Mouse (Mus musculus): ENCODE results near the gene Phc2. TPM values are rescaled to one million over a fixed set of nuclear protein-coding genes. Genes with fewer than 3 reads are reported as not detected.
A peak's percentile ranks its signal among the peaks of the same experiment; 100 is the strongest.

Phc2 gene
- polyA plus RNA-seq, 1 experiment from 2014 or later = 107 TPM

DNA sequence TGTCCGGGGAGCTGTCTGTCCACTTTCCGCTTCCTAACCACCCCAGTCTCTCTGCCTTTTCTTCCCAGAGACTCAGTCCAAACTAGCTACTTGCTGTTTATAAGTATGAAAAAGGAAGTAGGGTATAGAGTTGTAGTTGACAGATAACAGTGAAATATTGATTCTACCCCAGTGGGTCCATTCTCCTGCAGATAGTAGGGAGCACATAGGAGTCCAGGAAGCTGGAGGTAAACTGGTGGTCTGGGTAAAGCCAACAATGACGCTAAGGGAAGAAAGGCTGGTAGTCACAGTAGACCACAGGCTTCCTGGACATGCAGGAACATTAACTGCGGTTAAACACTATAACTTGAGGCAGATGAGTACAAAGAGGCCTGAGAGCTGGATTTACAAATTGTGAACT, 36.7 kb downstream of the Phc2 start:
- WGBS = 61% methylated on average over 4 of the region's 4 CpGs
- H3K4me1 ChIP-seq (ENCODE audit: insufficient read depth) = peaks cover 63% of the 10 kb centered on the region

DNA sequence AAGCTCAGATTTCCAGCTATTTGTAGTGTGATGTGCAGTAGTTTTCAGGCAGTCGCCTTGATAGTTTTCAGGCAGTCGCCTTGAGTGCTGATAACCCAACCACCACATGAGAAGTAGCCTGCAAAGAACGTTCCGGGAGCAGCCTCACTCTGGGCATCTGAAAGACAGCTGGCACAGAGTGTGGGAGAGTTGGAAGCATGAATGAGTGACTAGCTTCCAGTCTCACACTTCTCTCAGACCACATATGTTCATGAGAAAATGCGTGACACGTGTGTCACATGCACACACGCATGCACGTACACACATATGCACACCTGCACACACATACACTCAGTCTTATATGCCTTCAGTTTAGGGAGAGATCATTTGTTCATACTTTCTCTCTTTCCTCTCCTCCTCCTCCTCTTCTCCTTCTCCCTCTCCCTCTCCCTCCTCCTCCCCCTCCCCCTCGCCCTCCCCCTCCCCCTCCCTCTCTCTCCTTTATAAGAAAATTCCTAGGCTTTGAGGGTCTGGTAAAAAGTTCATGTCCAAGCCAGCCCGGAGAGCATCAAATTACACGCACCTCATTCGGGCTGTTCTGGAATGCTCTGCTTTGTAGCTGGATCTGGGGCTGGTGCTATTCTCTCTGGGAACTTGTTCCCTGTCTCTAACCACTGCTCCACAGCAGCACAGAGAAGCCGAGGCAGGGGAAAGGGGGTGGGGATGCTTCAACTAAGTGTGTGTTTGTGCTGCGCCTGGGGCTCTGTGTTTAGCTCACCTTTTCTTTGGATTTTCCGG, 37.8 kb downstream of the Phc2 start:
- no peak for ATAC-seq (ENCODE audit: insufficient read depth)

More for the DNA sequence above, 36.7 kb downstream of the Phc2 start:
- DNase-seq (no peak), ATAC-seq (ENCODE audit: insufficient read depth) (no peak)
- Histone ChIP-seq H3K9ac (no peak overlapping the region), H3K27me3 (ENCODE audit: insufficient read depth, low read length) (no peaks in the 10 kb centered on the region), H3K9me3 (ENCODE audit: low read depth, low read length) (peaks cover 3% of the 10 kb centered on the region; the same call in 1 of the 2 replicates), H3K36me3 (ENCODE audit: insufficient read depth) (no peaks in the 10 kb centered on the region), H3K4me3 (ENCODE audit: low read depth, low read length) (no peak overlapping the region), H3K4me2 (no peak overlapping the region), H3K27ac (ENCODE audit: low read depth) (peak overlapping the region; percentile 9; the same call in 1 of the 2 replicates)
- no peak for TF ChIP-seq CTCF (IDR thresholded peaks at IDR 0.05; ENCODE audit: low read depth)

DNA sequence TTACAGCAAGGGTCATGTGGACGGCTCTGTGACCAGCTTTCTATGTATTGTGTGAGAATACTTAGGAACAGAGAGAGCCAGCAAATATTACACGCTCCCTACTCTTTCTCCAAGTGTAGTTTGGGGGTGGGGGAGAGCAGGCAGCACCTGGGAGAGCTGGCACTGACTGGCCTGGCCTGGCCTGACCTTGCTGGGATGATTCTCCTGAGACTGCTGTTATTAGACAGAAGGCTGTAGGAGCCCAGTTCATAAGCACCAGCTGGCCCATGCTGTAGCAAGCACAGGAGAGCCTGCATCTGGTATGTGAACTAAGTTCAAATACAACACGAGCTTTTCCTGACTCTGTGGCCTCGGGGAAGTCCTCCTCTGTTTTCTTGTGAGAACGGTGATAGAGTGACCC, 38.7 kb downstream of the Phc2 start:
- Histone ChIP-seq H3K4me2 (no peak overlapping the region), H3K27me3 (ENCODE audit: insufficient read depth, low read length) (no peaks in the 10 kb centered on the region), H3K9me3 (ENCODE audit: low read depth, low read length) (no peaks in the 10 kb centered on the region), H3K27ac (ENCODE audit: low read depth) (peak overlapping the region; percentile 16), H3K36me3 (ENCODE audit: insufficient read depth) (no peaks in the 10 kb centered on the region), H3K4me3 (ENCODE audit: low read depth, low read length) (no peak overlapping the region), H3K4me1 (ENCODE audit: insufficient read depth) (peaks cover 81% of the 10 kb centered on the region), H3K9ac (no peak overlapping the region)
- ATAC-seq (ENCODE audit: insufficient read depth) (no peak), DNase-seq (no peak)
- no peak for TF ChIP-seq CTCF (IDR thresholded peaks at IDR 0.05; ENCODE audit: low read depth)
- 29% methylated on average over 5 of the region's 5 CpGs for WGBS

More for the DNA sequence above, 37.8 kb downstream of the Phc2 start:
- no peak overlapping the region for H3K4me3 ChIP-seq (ENCODE audit: low read depth, low read length)
- H3K27me3 ChIP-seq (ENCODE audit: insufficient read depth, low read length) = no peaks in the 10 kb centered on the region
- peaks cover 73% of the 10 kb centered on the region for H3K4me1 ChIP-seq (ENCODE audit: insufficient read depth)
- H3K36me3 ChIP-seq (ENCODE audit: insufficient read depth) = no peaks in the 10 kb centered on the region
- H3K9me3 ChIP-seq (ENCODE audit: low read depth, low read length) = peaks cover 2% of the 10 kb centered on the region; the same call in 1 of the 2 replicates
- H3K4me2 ChIP-seq = no peak overlapping the region
- peak overlapping the region; percentile 67 for H3K27ac ChIP-seq (ENCODE audit: low read depth)
- no peak for TF ChIP-seq CTCF (IDR thresholded peaks at IDR 0.05; ENCODE audit: low read depth)
- peak; percentile 67 for DNase-seq
- 33% methylated on average over 14 of the region's 15 CpGs for WGBS
- no peak overlapping the region for H3K9ac ChIP-seq

DNA sequence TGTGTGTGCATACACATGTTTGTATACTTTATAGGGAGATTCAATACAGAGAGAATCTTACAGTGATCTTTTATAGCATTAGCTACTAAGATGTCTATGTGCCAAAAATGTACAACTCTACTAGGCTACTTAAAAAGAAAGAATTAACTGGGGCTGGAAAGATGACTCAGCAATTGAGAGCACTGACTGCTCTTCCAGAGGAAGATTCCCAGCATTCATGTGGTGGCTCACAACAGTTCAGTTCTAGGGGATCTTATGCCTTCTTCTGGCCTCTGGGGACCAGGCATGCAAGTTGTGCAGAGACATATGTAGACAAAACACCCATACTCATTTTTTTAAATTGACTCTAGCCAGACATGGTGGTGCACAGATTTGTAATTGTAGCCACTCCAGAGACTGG, 39.8 kb downstream of the Phc2 start:
- H3K27me3 ChIP-seq (ENCODE audit: insufficient read depth, low read length) = no peaks in the 10 kb centered on the region
- no peak overlapping the region for H3K9ac ChIP-seq
- H3K27ac ChIP-seq (ENCODE audit: low read depth) = peak overlapping the region; percentile 55; the same call in 1 of the 2 replicates
- H3K4me1 ChIP-seq (ENCODE audit: insufficient read depth) = peaks cover 84% of the 10 kb centered on the region
- ATAC-seq (ENCODE audit: insufficient read depth) = no peak
- H3K4me2 ChIP-seq = no peak overlapping the region
- H3K4me3 ChIP-seq (ENCODE audit: low read depth, low read length) = no peak overlapping the region
- no peaks in the 10 kb centered on the region for H3K36me3 ChIP-seq (ENCODE audit: insufficient read depth)
- no peaks in the 10 kb centered on the region for H3K9me3 ChIP-seq (ENCODE audit: low read depth, low read length)
- DNase-seq = no peak
- no peak for TF ChIP-seq CTCF (IDR thresholded peaks at IDR 0.05; ENCODE audit: low read depth)

DNA sequence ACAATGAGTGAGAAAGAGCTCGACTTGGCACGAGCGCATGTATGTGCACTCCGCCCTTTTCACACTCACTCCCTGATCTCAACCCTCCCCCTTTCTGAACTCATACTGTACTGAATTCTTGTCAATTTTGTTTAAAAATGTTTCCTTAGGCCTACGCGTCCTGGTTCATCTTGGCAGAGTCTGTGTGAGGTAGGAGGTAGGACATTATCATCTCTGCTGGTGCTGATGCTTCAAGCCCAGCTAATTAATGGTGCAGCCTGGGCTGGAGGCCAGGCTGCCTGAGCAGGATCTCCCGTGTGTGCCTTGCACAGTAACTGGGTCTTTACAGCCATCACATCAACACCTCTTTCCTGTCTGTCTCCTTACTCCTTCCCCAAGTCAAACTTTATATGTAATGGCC, 40.6 kb downstream of the Phc2 start:
- H3K9ac ChIP-seq = no peak overlapping the region
- no peak for TF ChIP-seq CTCF (IDR thresholded peaks at IDR 0.05; ENCODE audit: low read depth)
- no peak overlapping the region for H3K4me3 ChIP-seq (ENCODE audit: low read depth, low read length)
- H3K27me3 ChIP-seq (ENCODE audit: insufficient read depth, low read length) = no peaks in the 10 kb centered on the region
- peaks cover 77% of the 10 kb centered on the region for H3K4me1 ChIP-seq (ENCODE audit: insufficient read depth)
- H3K9me3 ChIP-seq (ENCODE audit: low read depth, low read length) = no peaks in the 10 kb centered on the region
- no peak overlapping the region for H3K4me2 ChIP-seq
- peak overlapping the region; percentile 55 for H3K27ac ChIP-seq (ENCODE audit: low read depth)
- 38% methylated on average over 7 of the region's 7 CpGs for WGBS
- H3K36me3 ChIP-seq (ENCODE audit: insufficient read depth) = no peaks in the 10 kb centered on the region
- ATAC-seq (ENCODE audit: insufficient read depth) (peak; percentile 25), DNase-seq (peak; percentile 79)

DNA sequence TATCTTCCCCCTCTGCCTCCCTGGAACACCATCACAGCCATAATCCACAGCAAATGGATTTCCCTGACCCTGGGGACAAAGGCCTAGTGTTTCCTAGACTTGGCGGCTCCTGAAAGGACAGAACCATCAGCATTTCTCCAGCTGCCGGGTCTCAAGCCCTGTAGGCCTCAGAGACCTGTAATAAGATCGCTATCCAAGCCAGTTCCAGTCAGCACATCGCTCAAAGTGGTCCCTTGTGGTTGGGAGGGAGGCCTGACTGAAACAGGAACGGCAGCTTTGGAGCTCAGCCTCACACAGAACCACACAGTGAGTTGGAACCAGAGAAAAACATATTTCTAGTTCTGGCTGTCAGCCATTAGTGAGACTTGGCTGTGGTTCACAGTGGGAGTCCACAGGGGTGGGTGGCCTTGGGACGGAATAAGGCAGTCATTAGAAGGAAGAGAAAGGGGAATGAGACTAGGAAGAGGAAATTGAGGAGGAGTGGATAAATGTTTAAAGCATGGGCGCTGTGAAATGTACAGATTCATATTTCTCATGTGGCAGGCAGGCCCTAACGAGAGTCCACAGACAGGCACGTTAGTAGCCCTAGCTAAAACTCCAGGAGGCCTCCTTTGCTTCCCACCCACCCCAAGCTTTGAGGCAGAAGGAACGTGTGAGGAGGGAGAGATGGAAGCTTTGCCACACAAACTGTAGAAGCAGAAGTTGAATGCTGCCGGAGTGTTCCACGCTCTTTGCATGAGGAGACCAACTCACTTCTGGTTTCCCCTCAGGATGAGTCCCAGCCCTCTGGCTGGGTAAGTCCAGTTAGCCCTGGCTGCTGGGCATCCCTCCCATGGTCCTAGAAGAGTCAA, 43.7 kb downstream of the Phc2 start:
- DNase-seq (peak; percentile 96), ATAC-seq (ENCODE audit: insufficient read depth) (peak; percentile 85)
- peak overlapping the region; percentile 97 for H3K27ac ChIP-seq (ENCODE audit: low read depth)
- H3K9me3 ChIP-seq (ENCODE audit: low read depth, low read length) = no peaks in the 10 kb centered on the region
- H3K27me3 ChIP-seq (ENCODE audit: insufficient read depth, low read length) = no peaks in the 10 kb centered on the region
- TF ChIP-seq CTCF (IDR thresholded peaks at IDR 0.05; ENCODE audit: low read depth) = peak; percentile 18; the same call in 1 of the 2 replicates
- no peak overlapping the region for H3K4me3 ChIP-seq (ENCODE audit: low read depth, low read length)
- 32% methylated on average over 12 of the region's 12 CpGs for WGBS
- 0 out of 2 replicates have a peak overlapping the region, but pooled peaks have one; percentile 7 for H3K9ac ChIP-seq
- no peak overlapping the region for H3K4me2 ChIP-seq
- no peaks in the 10 kb centered on the region for H3K36me3 ChIP-seq (ENCODE audit: insufficient read depth)
- H3K4me1 ChIP-seq (ENCODE audit: insufficient read depth) = peaks cover 52% of the 10 kb centered on the region

DNA sequence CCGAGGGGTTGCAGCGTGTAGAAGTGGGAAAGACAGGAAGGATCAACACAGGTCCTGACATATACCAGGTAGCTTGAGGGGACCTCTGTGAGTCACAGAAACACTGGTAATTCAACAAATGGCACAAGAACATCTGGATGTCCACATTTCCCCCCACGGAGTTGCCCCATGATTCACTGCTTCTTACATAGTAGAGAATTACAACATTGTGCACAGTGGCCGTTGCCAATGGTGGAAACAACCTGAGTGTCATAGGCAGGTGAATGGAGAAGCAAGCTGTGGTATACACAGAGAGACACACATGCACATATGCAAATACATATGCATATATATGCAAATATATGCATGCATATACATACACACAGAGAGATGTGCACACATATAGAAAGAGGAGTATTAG, 45.4 kb downstream of the Phc2 start:
- WGBS = 94% methylated on average over 4 of the region's 4 CpGs
- H3K36me3 ChIP-seq (ENCODE audit: insufficient read depth) = 0 out of 2 replicates have a peak, but pooled peaks cover 2% of the 10 kb centered on the region
- ATAC-seq (ENCODE audit: insufficient read depth) (no peak), DNase-seq (no peak)
- H3K27me3 ChIP-seq (ENCODE audit: insufficient read depth, low read length) = no peaks in the 10 kb centered on the region
- H3K9me3 ChIP-seq (ENCODE audit: low read depth, low read length) = no peaks in the 10 kb centered on the region
- H3K9ac ChIP-seq = no peak overlapping the region
- no peak overlapping the region for H3K4me2 ChIP-seq
- peaks cover 39% of the 10 kb centered on the region for H3K4me1 ChIP-seq (ENCODE audit: insufficient read depth)
- TF ChIP-seq CTCF (IDR thresholded peaks at IDR 0.05; ENCODE audit: low read depth) = no peak
- no peak overlapping the region for H3K27ac ChIP-seq (ENCODE audit: low read depth)
- H3K4me3 ChIP-seq (ENCODE audit: low read depth, low read length) = no peak overlapping the region

Measured in lung, embryonic 14.5 days (tissue).